Mouse (Mus musculus): ENCODE data around the gene Rpa2. TPM values are rescaled to one million over a fixed set of nuclear protein-coding genes. Genes with fewer than 3 reads are reported as not detected.
"Not testable (repeated sequence)": the region's sequence is repeated elsewhere in the genome, so short reads cannot be mapped to it uniquely, and the experiment has no call there.

Gene Rpa2
- polyA plus RNA-seq, 1 experiment from 2014 or later = 164 TPM

DNA sequence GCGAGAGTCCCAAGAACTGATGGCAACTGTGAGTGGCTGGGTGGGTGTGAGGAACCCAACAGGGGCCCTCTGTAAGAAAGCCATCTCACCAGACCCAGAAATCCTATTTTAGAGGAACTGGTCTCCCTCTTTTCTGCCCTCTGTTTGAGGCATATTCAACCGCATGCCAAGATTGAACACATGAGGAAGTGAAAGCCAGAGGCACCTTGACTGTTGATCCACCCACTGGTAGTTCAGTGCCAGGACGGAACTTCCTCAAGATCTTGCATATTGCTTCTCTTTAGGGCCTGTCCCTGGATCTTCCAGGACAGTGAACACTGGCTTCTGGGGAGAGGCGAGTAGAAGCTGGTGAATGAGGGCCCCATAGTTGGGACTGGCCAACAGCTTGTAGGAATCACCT lies 12.2 kb downstream of the Rpa2 start:
- Histone ChIP-seq H3K9ac (ENCODE audit: low read length) (no peak overlapping the region), H3K27ac (ENCODE audit: low read depth, low read length) (no peak overlapping the region), H3K4me2 (no peak overlapping the region), H3K9me3 (ENCODE audit: control insufficient read depth, low read length) (no peaks in the 10 kb centered on the region), H3K4me1 (ENCODE audit: control insufficient read depth, insufficient read depth, low read length) (no peaks in the 10 kb centered on the region), H3K4me3 (ENCODE audit: low read depth, low read length) (no peak overlapping the region), H3K36me3 (ENCODE audit: control insufficient read depth, insufficient read depth, low read length) (peaks cover 23% of the 10 kb centered on the region), H3K27me3 (ENCODE audit: control insufficient read depth, insufficient read depth, low read length) (no peaks in the 10 kb centered on the region)
- ATAC-seq (ENCODE audit: low FRiP score) = no peak
- WGBS = 93% methylated on average over 4 of the region's 4 CpGs
- DNase-seq (ENCODE audit: low spot score, missing footprints) = peak; percentile 77

DNA sequence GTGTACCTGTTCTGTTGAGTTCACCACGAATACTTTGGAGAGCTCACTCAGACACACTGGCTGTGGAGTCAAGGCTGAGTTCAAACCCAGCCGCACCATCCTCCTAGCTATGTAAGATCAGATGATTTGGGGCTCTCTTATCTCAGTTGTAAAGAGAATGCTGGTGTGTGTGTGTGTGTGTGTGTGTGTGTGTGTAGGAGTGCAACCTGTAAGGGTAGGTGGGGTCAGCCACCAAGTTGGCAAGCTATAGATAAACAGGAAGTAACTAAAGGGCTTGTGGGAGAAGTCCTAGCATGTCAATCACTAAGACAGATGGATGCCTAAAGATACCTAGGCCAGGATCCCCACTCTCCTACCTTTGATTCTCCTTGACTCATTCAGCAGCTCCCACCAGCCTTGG lies 15.6 kb downstream of the Rpa2 start:
- H3K36me3 ChIP-seq (ENCODE audit: control insufficient read depth, insufficient read depth, low read length) = peaks cover 7% of the 10 kb centered on the region; the same call in 1 of the 2 replicates
- no peak overlapping the region for H3K4me2 ChIP-seq
- ATAC-seq (ENCODE audit: low FRiP score) = no peak
- no peaks in the 10 kb centered on the region for H3K27me3 ChIP-seq (ENCODE audit: control insufficient read depth, insufficient read depth, low read length)
- H3K9me3 ChIP-seq (ENCODE audit: control insufficient read depth, low read length) = no peaks in the 10 kb centered on the region
- no peak overlapping the region for H3K4me3 ChIP-seq (ENCODE audit: low read depth, low read length)
- no peak overlapping the region for H3K9ac ChIP-seq (ENCODE audit: low read length)
- H3K27ac ChIP-seq (ENCODE audit: low read depth, low read length) = no peak overlapping the region
- WGBS = 88% methylated on average over 2 of the region's 2 CpGs
- H3K4me1 ChIP-seq (ENCODE audit: control insufficient read depth, insufficient read depth, low read length) = no peaks in the 10 kb centered on the region
- DNase-seq (ENCODE audit: low spot score, missing footprints) = no peak

DNA sequence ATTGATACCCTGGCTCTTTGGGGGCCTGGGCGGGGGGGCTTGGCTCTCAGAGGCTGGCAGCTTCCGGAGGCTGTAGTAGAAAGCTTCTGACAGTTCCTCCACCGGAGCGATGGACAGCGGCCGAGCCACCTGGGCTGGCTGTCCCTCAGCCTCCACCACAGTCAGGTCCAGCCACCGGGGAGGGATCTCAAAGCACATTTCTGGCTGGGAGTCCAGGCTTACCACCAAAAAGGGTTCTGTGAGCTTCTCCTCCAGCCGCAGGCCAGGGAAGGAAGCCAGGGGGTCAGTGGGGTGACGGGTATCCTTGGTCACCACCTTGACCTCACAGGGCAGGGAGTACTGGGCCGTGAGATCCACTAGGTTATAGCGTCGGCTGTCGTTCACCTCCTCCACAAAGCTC lies 17.1 kb downstream of the Rpa2 start:
- ATAC-seq (ENCODE audit: low FRiP score) (no peak), DNase-seq (ENCODE audit: low spot score, missing footprints) (peak; percentile 72)
- 94% methylated on average over 13 of the region's 13 CpGs for WGBS
- Histone ChIP-seq H3K36me3 (ENCODE audit: control insufficient read depth, insufficient read depth, low read length) (no peaks in the 10 kb centered on the region), H3K9me3 (ENCODE audit: control insufficient read depth, low read length) (no peaks in the 10 kb centered on the region), H3K4me2 (no peak overlapping the region), H3K4me1 (ENCODE audit: control insufficient read depth, insufficient read depth, low read length) (no peaks in the 10 kb centered on the region), H3K9ac (ENCODE audit: low read length) (no peak overlapping the region), H3K27ac (ENCODE audit: low read depth, low read length) (no peak overlapping the region), H3K4me3 (ENCODE audit: low read depth, low read length) (no peak overlapping the region), H3K27me3 (ENCODE audit: control insufficient read depth, insufficient read depth, low read length) (no peaks in the 10 kb centered on the region)

DNA sequence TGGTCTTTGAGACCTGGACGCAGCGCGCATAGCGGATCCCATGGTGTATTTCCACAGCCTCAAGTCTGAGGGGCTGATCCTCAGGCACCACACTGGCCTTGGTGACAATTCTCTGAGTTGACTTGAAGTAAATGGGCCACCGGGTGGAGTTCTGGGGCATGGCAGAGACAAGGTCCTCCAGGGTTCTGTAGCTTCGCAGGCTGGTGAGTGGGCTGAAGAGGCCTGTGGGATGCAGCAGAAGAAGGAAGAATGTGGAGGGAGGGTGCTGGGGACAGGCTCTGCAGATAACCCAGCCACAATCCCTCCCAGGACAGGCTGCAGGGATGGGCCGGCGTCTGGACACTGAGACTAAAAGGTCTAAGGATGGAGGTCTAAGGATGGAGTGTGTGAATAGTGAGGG lies 21.6 kb downstream of the Rpa2 start:
- no peak overlapping the region for H3K27ac ChIP-seq (ENCODE audit: low read depth, low read length)
- no peak overlapping the region for H3K9ac ChIP-seq (ENCODE audit: low read length)
- no peaks in the 10 kb centered on the region for H3K4me1 ChIP-seq (ENCODE audit: control insufficient read depth, insufficient read depth, low read length)
- H3K4me2 ChIP-seq = no peak overlapping the region
- no peaks in the 10 kb centered on the region for H3K36me3 ChIP-seq (ENCODE audit: control insufficient read depth, insufficient read depth, low read length)
- DNase-seq (ENCODE audit: low spot score, missing footprints) (peak; percentile 61), ATAC-seq (ENCODE audit: low FRiP score) (no peak)
- no peaks in the 10 kb centered on the region for H3K9me3 ChIP-seq (ENCODE audit: control insufficient read depth, low read length)
- no peaks in the 10 kb centered on the region for H3K27me3 ChIP-seq (ENCODE audit: control insufficient read depth, insufficient read depth, low read length)
- no peak overlapping the region for H3K4me3 ChIP-seq (ENCODE audit: low read depth, low read length)
- WGBS = 92% methylated on average over 8 of the region's 8 CpGs

DNA sequence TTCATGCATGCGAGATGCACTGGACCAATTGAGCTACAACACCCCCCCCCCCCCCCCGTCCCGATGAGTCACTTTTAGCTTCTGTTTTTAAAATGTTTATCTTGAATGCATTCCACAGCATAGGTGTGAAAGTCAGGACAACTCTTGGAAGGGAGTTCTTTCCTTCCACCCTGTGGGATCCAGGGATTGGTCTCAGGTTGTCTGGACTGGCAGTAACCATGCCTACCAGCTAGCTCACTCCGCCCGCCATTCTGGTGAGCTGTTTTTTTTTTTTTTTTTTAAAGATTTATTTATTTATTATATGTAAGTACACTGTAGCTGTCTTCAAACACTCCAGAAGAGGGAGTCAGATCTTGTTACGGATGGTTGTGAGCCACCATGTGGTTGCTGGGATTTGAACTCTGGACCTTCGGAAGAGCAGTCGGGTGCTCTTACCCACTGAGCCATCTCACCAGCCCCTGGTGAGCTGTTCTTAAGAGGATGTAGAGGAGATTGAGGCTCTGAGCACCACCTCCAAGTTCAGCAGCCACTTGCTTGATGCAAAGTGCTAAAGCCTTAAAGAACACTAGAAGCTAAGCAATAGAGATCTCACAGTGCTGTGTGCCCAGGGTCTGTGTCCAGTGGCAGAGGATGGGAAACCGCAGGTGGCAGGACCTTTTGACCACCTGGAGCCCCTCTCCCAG lies 25.3 kb downstream of the Rpa2 start:
- DNase-seq (ENCODE audit: low spot score, missing footprints) = peak; percentile 81
- H3K9ac ChIP-seq (ENCODE audit: low read length); H3K27ac ChIP-seq (ENCODE audit: low read depth, low read length); H3K4me1 ChIP-seq (ENCODE audit: control insufficient read depth, insufficient read depth, low read length); H3K4me3 ChIP-seq (ENCODE audit: low read depth, low read length); ATAC-seq (ENCODE audit: low FRiP score); H3K9me3 ChIP-seq (ENCODE audit: control insufficient read depth, low read length); H3K4me2 ChIP-seq; H3K36me3 ChIP-seq (ENCODE audit: control insufficient read depth, insufficient read depth, low read length); H3K27me3 ChIP-seq (ENCODE audit: control insufficient read depth, insufficient read depth, low read length): not testable (repeated sequence)
- WGBS = 94% methylated on average over 8 of the region's 9 CpGs

DNA sequence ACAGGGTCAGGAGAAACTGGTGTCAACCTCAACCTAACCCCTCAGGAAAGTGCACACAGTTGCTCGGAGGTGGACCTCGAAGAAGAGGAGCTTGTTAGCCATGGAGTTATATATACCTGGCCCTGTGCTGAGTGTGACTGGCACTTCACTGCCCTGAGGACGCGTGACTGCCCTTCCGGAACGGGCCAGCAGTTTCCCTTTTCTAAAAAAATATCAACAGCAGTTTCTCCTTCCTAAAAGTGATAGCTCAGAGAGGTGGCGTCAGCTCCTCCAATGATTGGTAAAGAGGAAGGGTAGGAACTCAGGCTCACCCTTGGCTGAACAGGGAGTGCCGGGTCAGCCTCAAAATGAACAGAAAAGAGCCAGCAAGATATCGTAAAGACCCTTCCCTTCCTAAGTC lies 25.9 kb downstream of the Rpa2 start:
- DNase-seq (ENCODE audit: low spot score, missing footprints) (no peak), ATAC-seq (ENCODE audit: low FRiP score) (no peak)
- no peaks in the 10 kb centered on the region for H3K36me3 ChIP-seq (ENCODE audit: control insufficient read depth, insufficient read depth, low read length)
- no peak overlapping the region for H3K4me2 ChIP-seq
- no peak overlapping the region for H3K27ac ChIP-seq (ENCODE audit: low read depth, low read length)
- 86% methylated on average over 9 of the region's 9 CpGs for WGBS
- peaks cover 3% of the 10 kb centered on the region; the same call in 1 of the 2 replicates for H3K27me3 ChIP-seq (ENCODE audit: control insufficient read depth, insufficient read depth, low read length)
- no peak overlapping the region for H3K9ac ChIP-seq (ENCODE audit: low read length)
- H3K4me1 ChIP-seq (ENCODE audit: control insufficient read depth, insufficient read depth, low read length) = no peaks in the 10 kb centered on the region
- H3K9me3 ChIP-seq (ENCODE audit: control insufficient read depth, low read length) = no peaks in the 10 kb centered on the region
- H3K4me3 ChIP-seq (ENCODE audit: low read depth, low read length) = no peak overlapping the region

DNA sequence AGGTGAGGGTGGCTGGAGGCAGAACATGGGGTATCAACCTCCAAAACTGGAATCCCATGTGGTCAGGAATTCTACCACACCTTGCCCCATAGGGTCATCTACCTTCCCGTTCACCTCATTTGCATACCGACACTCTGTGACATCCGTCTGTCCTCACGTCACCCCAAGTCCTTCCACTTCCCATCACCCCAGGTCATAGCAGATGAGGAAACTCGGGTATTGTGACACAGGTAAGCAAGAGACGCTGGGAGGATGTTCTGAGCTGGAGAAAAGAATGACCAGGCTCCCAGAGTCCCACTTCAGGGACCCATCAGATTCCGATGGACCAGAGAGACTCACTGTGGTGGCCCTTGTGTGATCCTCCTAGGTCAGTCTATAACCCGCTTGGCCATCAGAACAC lies 26.6 kb downstream of the Rpa2 start:
- H3K9me3 ChIP-seq (ENCODE audit: control insufficient read depth, low read length) = no peaks in the 10 kb centered on the region
- DNase-seq (ENCODE audit: low spot score, missing footprints) (no peak), ATAC-seq (ENCODE audit: low FRiP score) (no peak)
- H3K27me3 ChIP-seq (ENCODE audit: control insufficient read depth, insufficient read depth, low read length) = peaks cover 3% of the 10 kb centered on the region; the same call in 1 of the 2 replicates
- no peak overlapping the region for H3K27ac ChIP-seq (ENCODE audit: low read depth, low read length)
- no peaks in the 10 kb centered on the region for H3K4me1 ChIP-seq (ENCODE audit: control insufficient read depth, insufficient read depth, low read length)
- no peaks in the 10 kb centered on the region for H3K36me3 ChIP-seq (ENCODE audit: control insufficient read depth, insufficient read depth, low read length)
- 81% methylated on average over 8 of the region's 8 CpGs for WGBS
- H3K4me2 ChIP-seq = no peak overlapping the region
- no peak overlapping the region for H3K4me3 ChIP-seq (ENCODE audit: low read depth, low read length)
- H3K9ac ChIP-seq (ENCODE audit: low read length) = no peak overlapping the region

DNA sequence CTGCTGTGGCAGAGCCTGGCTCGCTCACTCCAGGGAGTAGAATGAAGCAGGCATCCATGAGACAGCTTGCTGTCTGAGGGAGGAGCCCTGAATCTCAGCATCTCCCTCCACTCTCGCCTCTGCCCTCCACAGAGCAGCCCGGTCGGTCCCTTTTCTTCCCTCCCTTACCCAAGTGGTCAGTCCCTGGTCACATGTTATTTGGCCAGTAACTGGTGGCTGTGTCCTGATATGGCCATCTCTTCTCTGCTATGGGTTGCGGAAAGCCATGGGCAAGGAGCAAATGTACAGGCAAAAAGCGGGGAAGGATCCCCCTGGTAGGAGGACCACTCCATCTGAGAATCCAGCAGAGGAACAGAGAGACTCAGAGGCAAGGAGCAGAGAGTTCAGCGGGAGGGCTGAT lies 27.0 kb downstream of the Rpa2 start:
- ATAC-seq (ENCODE audit: low FRiP score) (no peak), DNase-seq (ENCODE audit: low spot score, missing footprints) (peak; percentile 74)
- no peaks in the 10 kb centered on the region for H3K4me1 ChIP-seq (ENCODE audit: control insufficient read depth, insufficient read depth, low read length)
- H3K9me3 ChIP-seq (ENCODE audit: control insufficient read depth, low read length) = no peaks in the 10 kb centered on the region
- WGBS = 63% methylated on average over 7 of the region's 7 CpGs
- no peak overlapping the region for H3K4me2 ChIP-seq
- peaks cover 3% of the 10 kb centered on the region; the same call in 1 of the 2 replicates for H3K27me3 ChIP-seq (ENCODE audit: control insufficient read depth, insufficient read depth, low read length)
- no peaks in the 10 kb centered on the region for H3K36me3 ChIP-seq (ENCODE audit: control insufficient read depth, insufficient read depth, low read length)
- no peak overlapping the region for H3K9ac ChIP-seq (ENCODE audit: low read length)
- H3K4me3 ChIP-seq (ENCODE audit: low read depth, low read length) = no peak overlapping the region
- no peak overlapping the region for H3K27ac ChIP-seq (ENCODE audit: low read depth, low read length)

DNA sequence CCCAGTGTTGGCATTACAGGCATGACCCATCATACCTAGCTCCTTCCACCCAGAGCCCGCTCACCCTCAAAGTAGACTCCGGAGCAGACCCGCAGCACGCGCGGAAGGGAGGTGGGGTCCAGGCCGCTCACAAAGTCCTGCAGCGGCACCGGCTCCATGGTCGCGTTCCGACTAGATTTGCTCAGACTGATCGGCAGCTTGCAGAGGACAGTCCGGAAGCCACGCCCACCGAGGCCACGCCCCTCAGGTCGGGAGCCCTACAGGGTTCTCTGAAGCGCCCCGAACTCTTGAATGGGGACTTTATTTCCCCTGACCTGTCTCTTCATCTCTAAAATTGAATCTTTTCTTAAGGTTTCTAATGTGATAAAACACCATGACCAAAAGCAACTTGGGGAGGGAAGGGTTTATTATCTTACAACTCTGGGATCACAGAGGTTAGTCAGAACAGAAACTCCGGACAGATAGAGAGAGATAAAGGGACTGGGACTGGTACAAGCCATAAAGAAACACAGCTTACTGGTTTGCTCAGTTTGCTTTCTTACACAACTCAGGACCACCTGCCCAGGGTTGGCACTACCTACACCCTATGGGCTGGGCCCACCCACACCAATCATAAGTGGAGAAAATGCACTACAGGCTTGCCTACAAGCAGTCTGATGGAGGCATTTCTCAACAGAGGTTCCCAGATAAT lies 28.2 kb downstream of the Rpa2 start, which contains the start of gene Themis2:
Gene Themis2, minus strand, starts transcription at position 192 of the 691 bp plus-strand sequence.
- peak; percentile 96 for DNase-seq (ENCODE audit: low spot score, missing footprints)
- 2% methylated on average over 21 of the region's 21 CpGs for WGBS
- peak within 1 kb of the TSS; percentile 44; the same call in 1 of the 2 replicates for H3K9ac ChIP-seq (ENCODE audit: low read length)
- no peaks in the 10 kb centered on the region for H3K9me3 ChIP-seq (ENCODE audit: control insufficient read depth, low read length)
- peaks cover 3% of the 10 kb centered on the region; the same call in 1 of the 2 replicates for H3K27me3 ChIP-seq (ENCODE audit: control insufficient read depth, insufficient read depth, low read length)
- H3K4me2 ChIP-seq = peak within 1 kb of the TSS; percentile 52
- peak within 1 kb of the TSS; percentile 30 for H3K4me3 ChIP-seq (ENCODE audit: low read depth, low read length)
- no peak within 1 kb of the TSS for H3K27ac ChIP-seq (ENCODE audit: low read depth, low read length)
- no peaks in the 10 kb centered on the region for H3K4me1 ChIP-seq (ENCODE audit: control insufficient read depth, insufficient read depth, low read length)
- 0 out of 2 replicates have a peak, but pooled peaks have one; percentile 19 for ATAC-seq (ENCODE audit: low FRiP score)
- H3K36me3 ChIP-seq (ENCODE audit: control insufficient read depth, insufficient read depth, low read length) = no peaks in the 10 kb centered on the region

Measured in midbrain, embryonic 11.5 days (tissue).